Mouse (Mus musculus): ENCODE measurements around the gene Zfp523.
A peak's percentile ranks its signal among the peaks of the same experiment; 100 is the strongest.

The Zfp523 gene

GRCm38 (mm10) chr17:28148288-28148687, 28.6 kb upstream of the Zfp523 start:
- peaks cover 36% of the 10 kb centered on the region for H3K27me3 ChIP-seq (ENCODE audit: insufficient read depth, low read length)

DNA sequence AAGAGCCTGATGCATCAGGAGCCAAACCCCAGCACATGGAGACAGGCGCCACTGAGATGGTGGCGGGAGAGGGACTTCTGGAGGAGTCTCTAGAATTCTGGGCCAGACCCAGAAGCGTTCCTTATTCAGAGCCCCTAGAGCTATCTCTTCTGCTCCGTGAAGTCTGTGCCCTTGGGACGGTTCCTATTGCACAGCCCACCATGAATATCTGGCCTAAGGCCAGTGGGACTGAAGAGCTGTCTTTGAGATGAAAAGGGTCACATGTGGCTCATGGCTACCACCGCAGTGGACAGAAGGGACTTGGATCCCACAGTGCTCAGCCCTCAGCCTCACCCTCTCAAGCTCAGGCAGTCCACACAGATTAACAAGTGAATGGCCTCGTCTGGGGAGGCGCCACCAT, 27.2 kb upstream of the Zfp523 start:
- Histone ChIP-seq H3K9me3 (ENCODE audit: low read length) (no peaks in the 10 kb centered on the region), H3K27me3 (ENCODE audit: insufficient read depth, low read length) (peaks cover 24% of the 10 kb centered on the region), H3K4me1 (replicated peaks; ENCODE audit: low read depth, low read length) (peaks cover 83% of the 10 kb centered on the region), H3K4me3 (replicated peaks; ENCODE audit: low read length) (peak overlapping the region; percentile 35; the same call in 1 of the 2 replicates), H3K36me3 (ENCODE audit: insufficient read depth, low read length) (peaks cover 3% of the 10 kb centered on the region; the same call in 1 of the 2 replicates)
- TF ChIP-seq POU5F1 (IDR thresholded peaks at IDR 0.05; ENCODE audit: borderline replicate concordance, low read length), result no peak
- no peak for TF ChIP-seq CTCF (conservative IDR thresholded peaks at IDR 0.05; ENCODE audit: low read length)
- no peak for TF ChIP-seq NANOG (IDR thresholded peaks at IDR 0.05; ENCODE audit: borderline replicate concordance, low read length)

More at GRCm38 (mm10) chr17:28148288-28148687, 28.6 kb upstream of the Zfp523 start:
- Histone ChIP-seq H3K4me1 (replicated peaks; ENCODE audit: low read depth, low read length) (peaks cover 88% of the 10 kb centered on the region), H3K36me3 (ENCODE audit: insufficient read depth, low read length) (no peaks in the 10 kb centered on the region), H3K4me3 (replicated peaks; ENCODE audit: low read length) (peak overlapping the region; percentile 23), H3K9me3 (ENCODE audit: low read length) (no peaks in the 10 kb centered on the region)
- no peak for TF ChIP-seq CTCF (conservative IDR thresholded peaks at IDR 0.05; ENCODE audit: low read length)
- no peak for TF ChIP-seq POU5F1 (IDR thresholded peaks at IDR 0.05; ENCODE audit: borderline replicate concordance, low read length)
- TF ChIP-seq NANOG (IDR thresholded peaks at IDR 0.05; ENCODE audit: borderline replicate concordance, low read length), result no peak

DNA sequence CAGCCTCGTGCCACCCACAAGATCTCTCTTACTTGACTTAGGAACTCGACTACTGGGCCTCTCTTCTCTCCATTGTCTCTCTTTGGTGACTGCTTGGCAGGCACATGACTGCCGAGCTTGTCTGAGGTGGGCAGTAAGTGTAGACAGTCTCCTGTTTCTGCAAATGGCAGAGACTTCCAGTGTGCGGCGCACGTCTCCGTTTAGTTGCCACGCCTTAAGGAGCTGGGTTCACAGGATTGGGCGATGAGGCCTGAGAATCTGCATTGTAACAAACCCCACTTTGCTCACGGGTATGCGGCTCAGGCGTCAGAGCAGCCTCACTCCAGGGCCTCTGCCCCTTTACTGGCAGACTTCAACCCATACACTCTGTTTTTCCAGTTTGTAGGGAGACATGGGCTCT, 26.5 kb upstream of the Zfp523 start:
- TF ChIP-seq NANOG (IDR thresholded peaks at IDR 0.05; ENCODE audit: borderline replicate concordance, low read length), result no peak
- TF ChIP-seq POU5F1 (IDR thresholded peaks at IDR 0.05; ENCODE audit: borderline replicate concordance, low read length), result no peak
- no peak for TF ChIP-seq CTCF (conservative IDR thresholded peaks at IDR 0.05; ENCODE audit: low read length)
- Histone ChIP-seq H3K27me3 (ENCODE audit: insufficient read depth, low read length) (peaks cover 21% of the 10 kb centered on the region), H3K4me3 (replicated peaks; ENCODE audit: low read length) (peak overlapping the region; percentile 35; the same call in 1 of the 2 replicates), H3K36me3 (ENCODE audit: insufficient read depth, low read length) (peaks cover 3% of the 10 kb centered on the region; the same call in 1 of the 2 replicates), H3K9me3 (ENCODE audit: low read length) (no peaks in the 10 kb centered on the region), H3K4me1 (replicated peaks; ENCODE audit: low read depth, low read length) (peaks cover 84% of the 10 kb centered on the region)

DNA sequence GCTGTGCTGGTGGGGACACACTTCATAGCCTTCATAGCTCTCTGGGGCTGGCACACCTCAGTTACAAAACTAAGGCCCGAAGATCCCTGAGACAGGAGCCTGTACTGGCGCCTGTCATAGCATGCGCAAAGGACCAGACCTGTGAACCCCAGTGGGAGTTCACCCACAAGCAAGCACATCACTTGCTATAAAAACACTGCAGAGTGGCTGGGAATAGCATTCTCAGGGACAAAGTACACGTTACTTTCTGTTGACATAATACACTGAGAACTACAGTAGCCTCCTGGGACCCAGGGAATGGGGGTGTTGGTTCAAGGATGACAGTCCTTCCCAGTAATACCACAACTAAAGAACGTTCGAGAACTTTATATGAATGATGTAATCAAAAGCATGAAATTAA, 23.8 kb upstream of the Zfp523 start:
- TF ChIP-seq POU5F1 (IDR thresholded peaks at IDR 0.05; ENCODE audit: borderline replicate concordance, low read length), result no peak
- TF ChIP-seq CTCF (conservative IDR thresholded peaks at IDR 0.05; ENCODE audit: low read length), result no peak
- TF ChIP-seq NANOG (IDR thresholded peaks at IDR 0.05; ENCODE audit: borderline replicate concordance, low read length), result no peak
- Histone ChIP-seq H3K27me3 (ENCODE audit: insufficient read depth, low read length) (peaks cover 23% of the 10 kb centered on the region), H3K36me3 (ENCODE audit: insufficient read depth, low read length) (peaks cover 6% of the 10 kb centered on the region; the same call in 1 of the 2 replicates), H3K9me3 (ENCODE audit: low read length) (no peaks in the 10 kb centered on the region), H3K4me1 (replicated peaks; ENCODE audit: low read depth, low read length) (peaks cover 78% of the 10 kb centered on the region), H3K4me3 (replicated peaks; ENCODE audit: low read length) (no peak overlapping the region)

GRCm38 (mm10) chr17:28154970-28155369, 22.0 kb upstream of the Zfp523 start:
- TF ChIP-seq NANOG (IDR thresholded peaks at IDR 0.05; ENCODE audit: borderline replicate concordance, low read length) (no peak), POU5F1 (IDR thresholded peaks at IDR 0.05; ENCODE audit: borderline replicate concordance, low read length) (no peak)
- Histone ChIP-seq H3K4me3 (replicated peaks; ENCODE audit: low read length) (peak overlapping the region; percentile 60), H3K9me3 (ENCODE audit: low read length) (no peaks in the 10 kb centered on the region), H3K4me1 (replicated peaks; ENCODE audit: low read depth, low read length) (peaks cover 67% of the 10 kb centered on the region), H3K27me3 (ENCODE audit: insufficient read depth, low read length) (peaks cover 18% of the 10 kb centered on the region), H3K36me3 (ENCODE audit: insufficient read depth, low read length) (peaks cover 6% of the 10 kb centered on the region; the same call in 1 of the 2 replicates)

- peaks cover 40% of the 10 kb centered on the region for H3K36me3 ChIP-seq (ENCODE audit: insufficient read depth, low read length)
- TF ChIP-seq NANOG (IDR thresholded peaks at IDR 0.05; ENCODE audit: borderline replicate concordance, low read length) (no peak), POU5F1 (IDR thresholded peaks at IDR 0.05; ENCODE audit: borderline replicate concordance, low read length) (no peak), CTCF (conservative IDR thresholded peaks at IDR 0.05; ENCODE audit: low read length) (no peak)
- H3K9me3 ChIP-seq (ENCODE audit: low read length), result no peaks in the 10 kb centered on the region
- peaks cover 63% of the 10 kb centered on the region for H3K4me1 ChIP-seq (replicated peaks; ENCODE audit: low read depth, low read length)
- no peak overlapping the region for H3K4me3 ChIP-seq (replicated peaks; ENCODE audit: low read length)
- peaks cover 34% of the 10 kb centered on the region for H3K27me3 ChIP-seq (ENCODE audit: insufficient read depth, low read length)
These were observed 16.6 kb upstream of the Zfp523 start for GRCm38 (mm10) chr17:28160361-28160760.

GRCm38 (mm10) chr17:28161310-28161881, 15.5 kb upstream of the Zfp523 start:
- no peaks in the 10 kb centered on the region for H3K9me3 ChIP-seq (ENCODE audit: low read length)
- peaks cover 50% of the 10 kb centered on the region for H3K36me3 ChIP-seq (ENCODE audit: insufficient read depth, low read length)
- no peak overlapping the region for H3K4me3 ChIP-seq (replicated peaks; ENCODE audit: low read length)
- TF ChIP-seq POU5F1 (IDR thresholded peaks at IDR 0.05; ENCODE audit: borderline replicate concordance, low read length) (no peak), CTCF (conservative IDR thresholded peaks at IDR 0.05; ENCODE audit: low read length) (no peak)
- peaks cover 54% of the 10 kb centered on the region for H3K4me1 ChIP-seq (replicated peaks; ENCODE audit: low read depth, low read length)
- peaks cover 34% of the 10 kb centered on the region for H3K27me3 ChIP-seq (ENCODE audit: insufficient read depth, low read length)

DNA sequence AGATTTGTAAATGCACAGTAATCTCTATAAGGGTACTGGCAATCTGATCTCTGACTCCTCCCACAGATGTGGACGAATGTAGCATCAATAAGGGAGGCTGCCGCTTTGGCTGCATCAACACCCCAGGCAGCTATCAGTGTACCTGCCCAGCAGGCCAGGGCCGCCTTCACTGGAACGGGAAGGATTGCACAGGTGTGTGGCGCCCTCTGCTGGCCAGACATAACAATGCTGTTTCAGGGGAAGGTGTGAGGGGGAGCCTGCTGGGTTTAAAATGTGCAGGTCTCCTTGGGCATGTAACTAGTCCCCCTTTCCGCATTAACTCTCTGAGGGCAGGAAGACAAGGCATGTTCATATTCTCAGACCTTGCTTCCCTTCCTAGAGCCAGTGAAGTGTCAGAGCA, 13.3 kb upstream of the Zfp523 start:
- peaks cover 22% of the 10 kb centered on the region for H3K27me3 ChIP-seq (ENCODE audit: insufficient read depth, low read length)
- TF ChIP-seq POU5F1 (IDR thresholded peaks at IDR 0.05; ENCODE audit: borderline replicate concordance, low read length) (no peak), CTCF (conservative IDR thresholded peaks at IDR 0.05; ENCODE audit: low read length) (peak; percentile 86)
- no peak overlapping the region for H3K4me3 ChIP-seq (replicated peaks; ENCODE audit: low read length)
- peaks cover 58% of the 10 kb centered on the region for H3K4me1 ChIP-seq (replicated peaks; ENCODE audit: low read depth, low read length)
- peaks cover 49% of the 10 kb centered on the region for H3K36me3 ChIP-seq (ENCODE audit: insufficient read depth, low read length)
- no peaks in the 10 kb centered on the region for H3K9me3 ChIP-seq (ENCODE audit: low read length)

Data from E14TG2a.4 (cell line).